Mouse (Mus musculus): ENCODE data around the gene Rbfox3. TPM values are rescaled to one million over a fixed set of nuclear protein-coding genes. Genes with fewer than 3 reads are reported as not detected.

Rbfox3 gene
- total RNA-seq, 2 experiments from 2014 or later, result 224 to 233 TPM

DNA sequence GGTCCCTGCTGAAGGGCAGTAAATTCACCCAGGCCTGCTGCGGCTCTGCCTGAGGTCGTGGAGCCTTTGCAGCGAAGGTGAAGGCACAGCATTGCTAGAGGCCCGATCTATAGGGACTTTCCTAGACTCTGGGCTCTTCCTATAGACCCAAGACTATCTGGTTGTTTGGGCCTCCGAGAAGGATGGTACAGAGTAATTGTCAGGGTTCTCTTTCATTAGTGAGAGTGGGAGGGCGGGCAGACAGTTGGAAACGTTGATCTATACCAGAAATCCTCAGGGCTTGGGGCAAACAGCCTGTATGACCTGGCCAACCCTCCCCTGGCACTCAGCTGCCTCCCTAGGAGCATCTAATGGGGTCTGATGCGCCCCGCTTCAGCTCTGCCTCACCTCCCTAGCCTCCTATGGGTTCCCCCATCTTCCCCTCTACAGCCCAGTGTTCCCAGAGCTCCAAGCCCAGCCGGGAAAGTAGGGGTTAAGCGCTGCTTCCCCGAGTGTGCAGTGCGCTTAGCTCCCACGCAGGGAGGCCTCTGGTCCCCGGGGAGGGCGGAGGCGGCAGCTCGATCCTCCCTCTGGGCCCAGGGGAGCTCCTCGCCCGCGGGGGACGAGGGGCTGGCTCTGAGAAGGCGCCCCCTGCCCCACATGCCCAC is 4.5 kb downstream of the Rbfox3 start:
- peak in 1 of 2 experiments; percentile 64 for DNase-seq (ENCODE audit: low spot score in 2 of 2)

DNA sequence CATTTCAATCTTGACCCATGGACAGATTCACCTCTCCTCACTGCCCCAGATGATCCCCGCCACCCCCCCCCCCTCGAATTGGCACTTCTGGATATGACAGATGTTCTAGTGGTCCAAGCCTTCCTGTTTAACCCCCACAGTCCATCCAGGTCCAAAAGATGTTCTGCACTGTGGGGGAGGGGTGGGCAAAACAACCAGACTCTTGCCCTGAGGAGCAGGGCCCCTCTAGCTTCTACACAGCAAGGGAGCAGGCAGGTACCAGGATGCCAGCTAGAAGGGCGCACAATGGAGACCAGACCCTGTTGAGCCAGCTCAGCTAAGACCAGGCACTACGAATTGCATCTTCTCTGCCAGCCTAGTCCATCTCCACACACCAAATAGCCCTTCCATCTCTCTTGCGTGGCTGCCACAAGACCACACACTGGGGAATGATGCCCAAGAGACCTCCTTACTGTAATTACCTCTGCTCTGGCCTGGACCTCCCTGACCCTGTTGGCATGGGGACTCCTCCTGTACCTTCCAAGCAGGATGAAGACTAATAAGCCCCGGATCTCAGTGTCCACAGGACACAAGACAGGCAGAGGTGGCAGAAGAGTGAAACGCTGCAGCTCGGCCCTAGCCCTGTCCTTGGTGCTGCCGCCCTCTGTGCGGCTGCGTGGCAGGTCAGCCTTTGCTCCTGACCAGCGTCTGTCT is 5.1 kb downstream of the Rbfox3 start:
- DNase-seq (ENCODE audit: low spot score in 2 of 2), result no peak

DNA sequence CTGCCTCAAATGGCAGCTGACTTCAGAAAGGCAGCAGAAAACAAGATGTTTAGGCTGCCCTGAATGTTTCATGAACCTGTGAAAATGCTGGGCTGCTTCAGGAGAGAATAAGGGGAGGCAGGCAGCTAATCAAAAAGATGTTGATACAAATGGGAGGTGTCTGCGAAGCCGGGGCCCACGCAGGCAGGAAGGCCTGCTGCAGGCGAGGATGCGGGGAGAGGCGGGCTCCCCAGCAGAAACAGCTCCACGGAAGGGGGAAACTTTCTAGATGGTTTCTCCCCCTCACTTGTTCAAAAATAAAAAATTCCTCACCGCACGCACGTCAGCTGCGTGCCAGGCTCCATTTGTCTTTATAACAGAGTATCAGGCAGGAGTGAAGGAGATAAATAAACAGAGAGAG is 5.7 kb downstream of the Rbfox3 start:
- DNase-seq (ENCODE audit: low spot score in 2 of 2), result no peak

DNA sequence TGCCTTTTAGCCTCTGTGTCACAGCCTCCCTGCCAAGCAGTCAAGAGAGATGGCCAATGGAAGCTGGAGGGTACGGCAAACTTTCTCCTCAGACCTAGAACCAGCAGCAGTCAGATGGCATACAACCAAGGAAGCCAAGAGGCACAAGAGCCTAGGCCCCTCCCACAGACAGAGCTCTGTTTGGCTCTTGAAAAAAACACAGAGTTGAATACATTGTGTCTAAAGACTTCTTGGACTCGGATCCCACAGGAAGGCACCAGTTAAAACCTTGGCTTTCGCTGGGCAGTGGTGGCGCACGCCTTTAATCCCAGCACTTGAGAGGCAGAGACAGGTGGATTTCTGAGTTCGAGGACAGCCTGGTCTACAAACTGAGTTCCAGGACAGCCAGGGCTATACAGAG is 7.1 kb downstream of the Rbfox3 start:
- no peak for DNase-seq (ENCODE audit: low spot score in 2 of 2)

DNA sequence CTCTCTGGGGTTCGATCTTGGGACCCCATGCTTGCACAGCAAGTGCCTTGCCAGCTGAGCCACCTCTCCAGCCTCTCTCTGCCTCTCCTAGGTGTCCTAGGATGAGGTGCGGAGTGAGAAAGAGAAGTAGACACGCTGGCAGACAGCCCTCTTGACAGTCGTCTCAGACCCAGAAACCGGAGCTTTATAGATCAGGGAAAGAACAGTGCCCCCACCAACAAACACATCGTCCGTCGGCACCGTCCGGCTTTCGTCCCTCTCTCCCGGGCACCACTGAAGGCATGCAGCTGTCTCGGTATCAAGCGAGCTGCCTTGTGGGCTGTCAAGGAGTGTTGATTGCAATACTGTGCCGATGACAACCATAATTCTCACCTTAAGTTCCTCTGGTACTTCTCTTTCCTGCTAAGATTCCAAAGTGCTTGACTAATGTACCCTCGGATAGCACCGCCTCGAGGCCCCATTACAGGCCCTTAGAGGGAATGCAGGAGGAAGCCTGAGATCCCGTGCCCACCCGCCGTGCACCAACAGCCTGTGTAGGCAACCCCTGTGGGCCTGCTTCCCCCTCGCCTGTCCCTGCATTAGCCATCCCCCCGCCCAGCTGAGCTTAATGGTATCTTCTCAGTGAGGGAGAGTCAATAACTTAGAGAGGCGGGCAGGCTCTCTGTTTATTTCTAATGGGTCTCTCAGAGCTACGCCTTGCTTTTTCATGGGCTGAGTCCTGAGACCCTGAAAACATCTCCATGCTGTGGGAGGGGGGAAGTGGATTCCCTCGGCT is 11.4 kb downstream of the Rbfox3 start:
- DNase-seq (ENCODE audit: low spot score in 2 of 2), result no peak

DNA sequence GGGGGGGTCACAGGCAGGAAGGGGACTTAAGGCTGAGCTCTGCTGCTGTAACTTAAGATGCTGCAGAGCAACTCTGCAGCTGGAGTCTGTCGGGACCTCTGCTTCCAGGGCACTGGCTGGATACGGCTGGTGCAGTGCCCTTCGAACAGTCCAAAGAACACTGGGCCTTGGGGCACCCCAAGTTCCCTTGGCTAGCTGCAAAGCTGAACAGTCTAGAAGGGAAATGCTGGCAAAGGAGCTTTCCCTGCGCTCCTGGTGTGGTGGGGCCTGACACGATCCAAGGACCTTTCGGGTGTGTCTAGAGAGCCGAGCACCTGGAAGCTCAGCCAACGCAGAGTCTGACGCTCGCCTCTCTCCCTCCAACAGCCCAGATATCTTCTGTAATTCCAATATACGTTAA is 12.8 kb downstream of the Rbfox3 start:
- DNase-seq (ENCODE audit: low spot score in 2 of 2), result no peak

DNA sequence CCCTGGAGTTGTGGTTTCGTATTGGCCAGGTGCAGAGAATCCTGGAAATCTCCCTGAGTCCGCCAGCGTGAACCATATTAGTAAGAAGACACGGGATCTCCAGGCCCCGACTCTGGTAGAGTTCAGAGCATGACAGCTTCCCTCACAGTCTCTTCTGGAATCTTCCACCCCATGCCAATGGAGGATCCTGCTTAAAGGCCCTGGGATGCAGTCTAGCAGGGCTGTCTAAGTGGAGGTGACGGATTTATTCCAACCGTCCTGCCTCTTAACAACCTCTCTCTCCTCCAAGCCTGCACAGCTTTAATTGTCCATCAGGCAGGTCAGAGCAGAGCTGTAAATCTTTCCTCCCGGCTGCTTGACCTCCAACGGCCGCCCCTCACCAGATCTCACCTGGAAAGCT is 13.2 kb downstream of the Rbfox3 start:
- no peak for DNase-seq (ENCODE audit: low spot score in 2 of 2)

DNA sequence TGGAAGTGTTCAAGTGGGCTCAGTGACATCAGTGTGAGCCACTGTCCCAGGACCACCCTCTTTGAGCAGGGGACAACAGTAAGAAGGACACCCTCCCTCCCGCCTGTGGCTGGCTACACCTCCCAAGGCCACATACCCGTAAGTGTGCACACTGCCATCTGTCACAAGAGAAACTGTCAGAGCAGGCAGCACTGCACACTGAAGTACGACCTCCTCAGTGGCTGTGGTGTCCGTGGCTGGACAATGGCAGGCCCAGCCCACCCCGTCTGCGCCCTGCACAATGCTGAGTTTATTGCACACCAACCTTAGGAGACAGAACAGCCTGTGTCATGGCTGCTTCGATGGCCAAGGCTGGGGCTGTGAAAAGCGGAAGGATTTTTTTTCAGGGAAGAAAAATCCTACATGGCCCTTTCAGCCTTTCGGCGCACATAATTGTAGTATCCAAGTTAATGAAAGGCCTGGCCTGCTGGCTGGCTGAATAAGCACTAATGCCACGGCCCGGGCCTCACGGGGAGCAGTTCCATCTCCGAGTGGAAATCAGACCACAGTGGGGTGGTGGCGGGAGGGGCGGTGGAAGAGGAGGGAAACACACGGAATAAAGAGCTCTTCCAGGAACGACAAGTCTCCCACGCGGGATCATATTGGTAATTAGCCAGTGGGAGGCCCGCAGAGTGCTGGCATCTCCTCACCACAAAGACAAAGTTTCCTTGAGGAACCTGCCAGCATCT is 14.1 kb downstream of the Rbfox3 start:
- DNase-seq (ENCODE audit: low spot score in 2 of 2), result no peak

DNA sequence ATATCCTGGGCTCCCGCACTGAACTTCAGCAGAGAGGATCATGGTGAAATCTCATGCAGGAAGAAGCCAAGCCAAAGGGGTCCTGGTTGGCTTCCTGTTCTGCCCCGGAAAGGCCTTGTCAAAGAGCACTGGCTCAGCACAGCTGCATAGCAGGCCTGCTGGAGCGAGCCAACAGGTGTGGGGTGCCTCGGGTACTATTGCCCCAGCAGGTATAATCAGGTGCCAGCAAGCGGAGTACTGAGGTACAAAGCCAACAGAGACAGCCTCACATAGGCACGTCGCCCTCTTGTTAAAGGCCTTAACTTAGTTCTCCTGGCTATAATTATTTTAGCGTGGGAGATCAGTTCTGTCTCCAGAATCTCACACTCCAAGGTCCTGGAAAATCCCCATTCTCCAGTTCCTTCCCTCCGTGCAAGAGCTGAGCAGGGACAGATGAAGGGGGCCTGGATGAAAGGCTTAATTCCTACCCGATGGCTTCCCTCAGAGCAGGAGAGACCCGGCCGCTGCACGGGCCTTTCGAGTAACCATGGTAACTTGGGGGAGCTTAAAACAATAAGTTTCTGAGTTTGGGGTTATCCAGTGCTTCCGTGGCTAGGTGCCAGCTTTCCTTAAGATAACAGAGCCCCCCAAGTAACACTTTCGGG is 15.2 kb downstream of the Rbfox3 start:
- DNase-seq (ENCODE audit: low spot score in 2 of 2), result no peak

DNA sequence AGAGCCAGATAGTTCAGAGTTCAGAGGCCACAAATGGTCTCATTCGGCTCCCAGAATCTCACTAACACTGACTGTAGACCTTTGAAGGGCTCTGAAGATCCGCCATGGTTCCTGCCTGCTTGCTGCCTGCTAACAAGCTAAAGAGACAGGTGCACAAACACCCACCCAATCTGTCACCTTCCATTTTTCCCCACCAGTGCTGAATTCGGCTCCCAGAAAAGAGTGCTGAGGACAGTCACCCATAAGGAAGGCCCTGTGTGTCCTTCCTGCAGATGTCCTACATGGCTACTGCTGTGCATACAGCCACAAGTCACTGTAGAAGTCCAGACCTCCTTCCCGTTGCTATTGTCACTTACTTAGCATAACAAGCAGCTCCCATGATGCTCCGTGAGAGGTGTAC is 16.6 kb downstream of the Rbfox3 start:
- DNase-seq (ENCODE audit: low spot score in 2 of 2), result no peak

DNA sequence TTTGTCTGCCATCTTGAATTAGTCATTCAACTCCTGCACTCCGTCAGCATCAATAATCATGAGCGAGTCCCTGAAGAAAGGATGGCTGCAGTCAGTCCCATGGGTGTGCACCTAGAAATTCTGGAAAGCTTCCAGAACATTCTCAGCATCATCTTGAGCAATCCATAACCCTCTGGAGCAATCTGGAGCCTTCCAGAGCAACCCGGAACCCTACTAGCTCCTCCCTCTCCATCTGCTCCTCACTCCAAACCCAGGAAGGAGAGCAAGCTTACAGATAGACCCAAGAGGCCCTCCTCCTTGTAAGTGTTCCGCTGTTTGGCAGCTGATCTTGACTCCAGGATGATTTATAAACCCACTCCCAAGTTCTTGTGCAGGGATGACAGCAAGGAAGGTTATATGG is 17.2 kb downstream of the Rbfox3 start:
- DNase-seq (ENCODE audit: low spot score in 2 of 2), result no peak

DNA sequence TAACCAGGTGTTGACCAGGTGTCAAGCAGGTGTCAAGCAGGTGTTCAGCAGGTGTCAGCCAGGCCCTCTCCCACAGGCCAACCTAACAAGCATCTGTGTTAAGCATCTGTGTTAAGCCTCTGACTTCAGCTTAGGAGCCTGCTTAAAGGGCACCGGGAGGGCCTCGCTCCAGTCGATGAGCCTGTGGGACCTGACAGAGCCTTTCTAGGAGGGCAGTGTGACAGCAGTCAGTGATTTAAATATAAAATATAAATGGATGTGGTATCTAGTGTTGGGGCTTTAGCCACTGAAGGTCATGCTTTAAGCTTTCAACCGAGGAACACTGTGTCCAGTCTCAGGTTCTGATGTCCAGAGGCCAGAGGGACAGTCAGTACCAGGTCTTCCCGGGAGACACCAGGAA is 18.5 kb downstream of the Rbfox3 start:
- no peak for DNase-seq (ENCODE audit: low spot score in 2 of 2)

DNA sequence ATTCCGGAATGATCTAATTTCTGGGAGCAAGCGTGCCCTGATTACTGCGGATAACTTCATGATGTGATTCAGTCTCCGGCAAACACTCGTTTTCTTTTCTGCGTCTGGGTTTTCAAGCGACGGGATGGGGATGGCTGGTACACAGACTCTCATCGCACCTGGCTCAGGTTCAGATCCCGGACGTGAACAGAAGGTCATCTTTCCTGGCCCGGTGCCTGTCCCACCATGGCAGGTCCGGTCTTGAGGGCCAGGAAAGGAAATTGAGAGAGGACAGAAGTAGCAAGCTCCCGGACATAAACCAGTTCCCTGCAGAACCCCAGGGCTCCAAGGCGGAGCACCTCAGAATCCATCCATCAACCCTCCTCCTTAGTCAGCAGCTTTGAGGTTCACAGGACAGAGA is 19.9 kb downstream of the Rbfox3 start:
- no peak for DNase-seq (ENCODE audit: low spot score in 2 of 2)

DNA sequence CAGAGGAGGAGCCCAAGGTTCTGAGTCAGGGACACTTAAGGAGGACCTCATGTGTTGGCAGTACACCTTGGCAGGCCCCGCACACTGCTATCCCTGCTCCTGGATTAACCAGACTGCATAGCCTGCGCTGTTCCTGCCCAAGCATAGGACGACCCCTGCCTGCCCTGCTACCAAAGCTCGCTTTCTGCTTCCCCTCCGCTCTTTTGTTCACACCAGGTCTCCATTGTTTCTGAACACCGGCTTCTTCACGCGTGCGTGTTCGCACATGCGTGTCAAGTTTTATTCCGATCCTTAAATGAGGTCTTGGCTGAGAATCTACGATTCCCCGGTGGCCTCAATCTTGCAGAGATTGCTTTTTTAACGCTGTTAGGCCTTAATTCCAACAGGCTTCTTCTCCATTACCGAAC is 20.4 kb downstream of the Rbfox3 start:
- no peak for DNase-seq (ENCODE audit: low spot score in 2 of 2)

DNA sequence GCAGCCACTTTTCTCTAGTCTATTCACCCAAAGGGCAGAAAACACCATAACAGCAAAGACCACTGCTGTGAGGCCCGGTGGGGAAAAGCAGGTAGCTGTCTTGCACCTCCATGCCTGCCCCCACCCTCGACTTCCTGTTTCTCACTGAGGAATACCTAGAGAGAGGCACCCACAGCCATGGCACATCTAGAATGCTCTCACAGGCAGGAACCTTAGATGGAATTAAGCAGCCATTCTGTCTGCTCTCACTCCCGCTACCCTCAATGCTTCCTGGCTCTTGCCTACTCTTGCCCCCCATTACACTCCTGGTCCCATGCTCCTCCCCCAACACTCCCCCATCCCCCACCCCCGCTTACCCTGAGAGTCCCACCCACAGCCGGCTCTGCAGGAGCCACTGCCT is 20.9 kb downstream of the Rbfox3 start:
- DNase-seq (ENCODE audit: low spot score in 2 of 2), result no peak

DNA sequence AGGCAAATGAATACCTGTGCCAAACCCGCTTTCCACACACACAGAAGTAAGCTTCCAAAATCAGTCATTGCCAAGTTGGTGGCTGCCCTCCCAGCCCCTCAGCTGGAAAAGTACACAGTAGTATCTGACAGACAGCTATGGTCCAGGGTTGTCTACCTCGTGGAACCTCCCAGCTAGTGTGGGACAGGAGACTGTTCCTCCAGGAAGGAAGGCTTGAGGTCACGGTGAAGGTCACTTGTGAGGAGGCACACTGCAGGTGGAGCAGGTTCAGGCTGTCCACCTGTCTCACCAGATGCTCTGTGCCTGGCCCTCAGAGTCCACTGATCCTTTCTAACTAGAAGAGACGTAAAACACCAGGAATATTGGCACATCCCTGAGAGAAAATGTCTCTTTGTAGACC is 21.9 kb downstream of the Rbfox3 start:
- DNase-seq (ENCODE audit: low spot score in 2 of 2), result no peak

DNA sequence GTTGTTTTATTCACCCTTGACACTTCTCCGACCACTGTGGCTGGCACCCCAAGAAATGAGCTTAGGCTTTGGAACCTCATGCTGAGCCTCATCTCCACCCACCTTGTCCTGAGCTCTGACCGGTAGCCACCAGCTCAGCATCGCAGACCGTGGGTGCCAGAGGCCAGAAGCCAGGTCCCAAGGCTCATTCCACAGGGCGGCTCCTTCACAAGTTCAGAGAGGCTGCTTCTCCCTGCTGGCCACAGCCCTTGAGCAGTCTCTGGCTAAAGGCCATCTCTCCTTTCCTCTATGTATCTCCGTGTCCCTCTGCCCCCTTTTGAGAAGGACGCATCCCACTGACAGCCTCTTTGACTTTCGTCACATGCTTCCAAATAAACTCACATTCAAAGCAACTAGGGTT is 23.0 kb downstream of the Rbfox3 start:
- DNase-seq (ENCODE audit: low spot score in 2 of 2), result no peak

DNA sequence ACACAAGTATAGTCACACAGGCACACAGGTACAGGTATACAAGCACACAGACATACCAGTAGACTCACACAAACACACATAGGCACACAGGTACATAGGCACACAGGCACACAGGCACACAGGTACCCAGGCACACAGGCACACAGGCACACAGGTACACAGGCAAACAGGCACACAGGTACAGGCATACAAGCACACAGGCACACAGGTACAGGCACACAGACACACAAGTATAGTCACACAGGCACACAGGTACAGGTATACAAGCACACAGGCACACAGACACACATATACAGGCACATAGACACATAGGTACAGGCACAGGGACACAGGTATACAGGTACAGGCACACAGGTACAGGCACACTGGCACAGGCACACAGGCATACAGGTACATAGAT is 24.2 kb downstream of the Rbfox3 start:
- no peak for DNase-seq (ENCODE audit: low spot score in 2 of 2)

DNA sequence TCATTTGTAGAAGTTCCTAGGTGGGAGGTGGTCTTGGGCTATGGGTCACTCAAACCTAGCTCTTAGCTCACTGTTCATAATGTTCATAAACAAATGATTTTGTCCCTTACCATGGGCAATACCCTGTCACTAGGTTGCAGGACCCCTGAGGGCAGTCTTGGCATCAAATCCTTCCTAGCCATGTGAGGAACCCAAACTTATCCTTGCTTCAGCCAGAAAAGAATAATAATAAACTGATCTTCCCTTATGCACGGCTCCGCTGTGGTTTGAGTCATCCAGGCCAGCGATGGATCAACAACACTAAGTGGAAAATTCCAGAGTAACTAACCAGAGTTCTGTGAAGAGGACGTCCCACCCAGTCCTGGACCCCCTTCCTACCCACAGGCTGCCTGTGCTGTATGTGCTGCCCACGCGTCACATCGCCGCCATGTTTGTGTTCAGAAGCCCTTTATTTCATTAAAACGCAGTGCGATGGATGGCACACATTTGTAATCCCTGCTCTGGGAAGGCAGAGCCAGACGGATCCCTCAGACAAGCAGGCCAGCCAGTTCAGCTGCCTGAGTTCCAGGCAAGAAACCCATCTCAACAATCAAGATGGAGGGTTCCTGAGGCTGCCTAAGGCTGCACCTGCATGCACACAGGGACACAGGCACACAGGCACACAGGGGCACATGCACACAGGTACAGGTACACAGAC is 25.0 kb downstream of the Rbfox3 start:
- no peak for DNase-seq (ENCODE audit: low spot score in 2 of 2)

DNA sequence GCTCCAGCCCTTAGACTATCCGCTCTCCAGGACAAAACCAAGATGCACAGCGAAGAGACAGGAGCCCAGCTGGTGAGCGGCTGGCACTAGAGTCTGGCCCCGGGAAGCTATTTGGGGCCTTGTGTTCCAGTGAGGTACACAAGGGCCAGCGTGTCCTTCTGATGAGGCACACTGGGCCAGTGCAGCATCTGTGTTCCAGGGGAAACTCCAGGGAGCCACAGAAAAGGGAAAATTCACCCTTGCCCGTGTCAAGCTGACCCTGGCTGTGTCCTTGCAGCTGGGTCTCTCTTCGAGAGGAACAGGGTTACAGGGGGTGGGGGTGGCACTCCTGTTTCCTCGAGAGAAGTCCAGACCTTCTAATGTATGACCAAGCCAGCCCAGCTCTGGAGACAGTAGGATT is 25.8 kb downstream of the Rbfox3 start:
- DNase-seq (ENCODE audit: low spot score in 2 of 2), result no peak

DNA sequence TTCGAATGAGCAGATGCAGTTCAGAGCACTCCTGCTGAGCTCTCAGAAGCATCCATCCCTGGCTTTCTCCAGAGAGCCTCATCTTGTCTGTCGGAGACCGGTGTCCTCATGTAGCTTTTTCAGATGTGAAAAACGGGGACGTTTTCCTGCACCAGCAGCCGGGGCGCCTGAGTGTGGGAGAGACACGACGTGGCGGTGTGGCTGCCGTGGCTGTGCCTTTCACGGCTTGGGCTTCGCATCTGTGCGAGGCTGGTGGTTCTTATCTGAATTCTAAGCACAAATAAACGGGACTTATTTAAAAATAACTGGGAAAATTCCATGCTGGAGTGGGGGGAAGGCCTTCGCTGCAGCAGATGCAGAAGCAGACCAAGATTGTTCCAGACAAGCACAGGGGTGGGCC is 26.3 kb downstream of the Rbfox3 start:
- DNase-seq (ENCODE audit: low spot score in 2 of 2), result no peak

All from layer of hippocampus, postnatal 14 days (tissue).